Mouse (Mus musculus): ENCODE results near the gene Coch. TPM values are rescaled to one million over a fixed set of nuclear protein-coding genes. Genes with fewer than 3 reads are reported as not detected.
"Not testable (repeated sequence)": the region's sequence is repeated elsewhere in the genome, so short reads cannot be mapped to it uniquely, and the experiment has no call there.

Gene Coch
- 3.1 TPM in 1 of 2 replicates, not detected in the other for polyA plus RNA-seq (2012; ENCODE audit: insufficient read depth, low replicate concordance)

DNA sequence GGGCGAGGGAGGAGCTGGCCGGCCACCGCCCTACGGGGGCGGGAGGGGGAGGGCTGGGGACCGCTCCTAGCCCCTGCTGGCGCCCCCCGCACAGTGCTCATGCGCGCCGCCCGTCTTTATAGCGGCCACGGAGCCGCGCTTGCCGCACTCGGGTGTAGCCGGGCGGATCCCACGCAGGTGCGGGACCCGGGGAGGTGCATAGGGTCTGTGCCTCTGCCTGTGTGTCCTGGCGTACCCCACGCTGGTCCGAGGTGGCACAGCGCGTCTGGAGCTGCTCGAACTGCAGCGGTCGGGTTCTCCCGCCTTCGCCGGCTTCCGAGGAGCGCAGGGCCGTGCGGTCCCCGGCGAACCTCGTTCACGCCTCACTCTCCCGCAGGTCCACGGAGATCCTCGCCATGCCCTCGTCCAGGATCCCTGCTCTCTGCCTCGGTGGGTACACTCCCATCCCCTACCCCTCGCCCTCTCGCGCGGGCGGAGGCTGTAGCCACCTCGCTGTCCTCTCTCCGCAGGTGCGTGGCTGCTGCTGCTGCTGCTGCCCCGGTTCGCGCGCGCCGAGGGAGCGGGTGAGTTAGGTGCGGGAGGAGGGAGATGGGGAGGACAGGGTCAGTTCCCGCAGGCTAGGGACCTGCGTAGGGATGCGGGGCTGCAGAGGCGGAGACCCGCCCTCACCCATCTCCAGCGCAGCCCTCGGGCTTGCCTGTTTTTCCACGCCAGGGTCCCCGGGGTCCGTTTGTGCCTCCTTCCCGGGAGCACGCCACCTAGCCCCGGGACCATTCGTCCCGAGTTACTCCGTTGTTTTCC, at the start of gene Coch:
Coch (plus strand) TSS at position 113 of the 801 bp plus-strand sequence.
- no peaks in the 10 kb centered on the region for H3K36me3 ChIP-seq (replicated peaks; ENCODE audit: low read length)
- peaks cover 22% of the 10 kb centered on the region for H3K4me1 ChIP-seq
- H3K9me3 ChIP-seq: peaks cover 4% of the 10 kb centered on the region; the same call in 1 of the 2 replicates
- peaks cover 70% of the 10 kb centered on the region for H3K27me3 ChIP-seq (replicated peaks)
- peak within 1 kb of the TSS; percentile 94 for H3K4me3 ChIP-seq (replicated peaks)
- TF ChIP-seq GATA1 (IDR thresholded peaks at IDR 0.05; ENCODE audit: borderline replicate concordance, low read length): no peak
- TF ChIP-seq FLI1 (IDR thresholded peaks at IDR 0.05; ENCODE audit: low read length): no peak

DNA sequence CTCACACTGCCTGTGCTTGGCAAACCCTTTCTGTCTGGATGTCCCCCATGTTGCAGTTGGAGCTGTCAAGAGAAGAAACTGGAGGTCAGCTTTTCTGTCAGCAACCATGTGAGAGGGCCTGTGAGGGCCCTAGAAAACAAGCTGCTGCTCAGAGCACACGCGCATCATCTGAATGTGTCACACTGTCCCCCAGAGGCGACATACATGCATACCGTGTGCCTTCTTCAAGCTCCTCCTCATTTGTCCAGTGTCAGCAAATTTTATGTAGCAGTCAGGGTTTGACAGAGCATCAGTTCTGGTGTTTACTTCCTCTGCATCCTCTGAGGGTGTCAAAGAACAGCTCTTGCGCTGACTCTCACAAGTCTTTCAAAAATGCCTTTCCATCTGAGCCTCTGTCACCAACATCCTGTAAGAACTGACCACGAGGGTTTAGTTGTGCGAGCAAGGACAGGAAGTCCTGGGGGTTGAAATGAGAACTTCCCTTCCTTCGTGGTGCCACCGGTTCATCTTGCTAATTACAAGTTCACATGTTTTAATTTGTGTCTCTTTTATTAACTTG, 49.7 kb upstream of the Coch start:
- H3K36me3 ChIP-seq (replicated peaks; ENCODE audit: low read length): no peaks in the 10 kb centered on the region
- peaks cover 14% of the 10 kb centered on the region for H3K9me3 ChIP-seq
- H3K4me1 ChIP-seq: peaks cover 6% of the 10 kb centered on the region
- no peaks in the 10 kb centered on the region for H3K27me3 ChIP-seq (replicated peaks)
- TF ChIP-seq GATA1 (IDR thresholded peaks at IDR 0.05; ENCODE audit: borderline replicate concordance, low read length) (no peak), FLI1 (IDR thresholded peaks at IDR 0.05; ENCODE audit: low read length) (no peak)
- peak overlapping the region; percentile 23 for H3K4me3 ChIP-seq (replicated peaks)

DNA sequence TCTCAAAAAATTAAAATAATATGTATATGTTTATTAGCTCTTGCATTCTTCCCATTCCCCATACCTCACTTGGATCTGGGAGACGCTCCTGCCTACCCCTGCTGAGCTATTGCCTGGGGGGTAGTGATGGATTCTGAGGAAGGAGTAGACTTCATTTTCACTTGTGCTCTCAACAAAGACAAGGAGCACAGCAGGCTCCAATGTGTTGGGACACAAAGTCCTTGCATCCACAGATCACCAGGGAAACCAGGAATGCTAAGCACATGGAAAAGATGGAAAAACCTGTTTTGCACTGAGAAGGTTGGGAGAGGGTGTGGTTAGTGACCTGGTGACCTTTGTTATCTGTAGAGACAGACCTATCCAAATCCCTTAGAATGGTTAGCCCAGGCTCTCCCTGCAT, 38.1 kb upstream of the Coch start:
- Histone ChIP-seq H3K4me3 (replicated peaks) (no peak overlapping the region), H3K4me1 (no peaks in the 10 kb centered on the region), H3K27me3 (replicated peaks) (no peaks in the 10 kb centered on the region), H3K36me3 (replicated peaks; ENCODE audit: low read length) (no peaks in the 10 kb centered on the region), H3K9me3 (peaks cover 22% of the 10 kb centered on the region)
- TF ChIP-seq FLI1 (IDR thresholded peaks at IDR 0.05; ENCODE audit: low read length) (no peak), GATA1 (IDR thresholded peaks at IDR 0.05; ENCODE audit: borderline replicate concordance, low read length) (no peak)

DNA sequence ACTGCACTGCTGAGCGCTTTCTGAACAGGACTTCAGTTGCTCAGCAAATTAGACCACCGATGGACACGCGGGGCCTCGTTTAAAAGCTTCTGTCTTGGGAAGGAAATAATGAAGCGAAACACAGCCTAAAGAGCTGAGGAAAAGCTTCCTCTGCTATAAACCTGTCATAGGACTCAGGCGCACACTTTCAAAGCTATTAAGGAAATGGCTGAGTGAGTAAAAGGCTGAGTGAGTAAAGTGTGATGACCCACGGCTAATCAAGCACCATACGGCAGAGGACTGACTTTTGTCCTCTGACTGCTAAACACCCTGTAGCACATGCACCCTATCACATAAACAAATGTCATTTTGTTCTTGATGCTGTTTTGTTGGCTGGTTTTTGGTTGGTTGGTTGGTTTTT, 31.7 kb upstream of the Coch start:
- Histone ChIP-seq H3K4me3 (replicated peaks) (no peak overlapping the region), H3K4me1 (no peaks in the 10 kb centered on the region), H3K9me3 (peaks cover 16% of the 10 kb centered on the region), H3K27me3 (replicated peaks) (peaks cover 1% of the 10 kb centered on the region), H3K36me3 (replicated peaks; ENCODE audit: low read length) (no peaks in the 10 kb centered on the region)
- TF ChIP-seq FLI1 (IDR thresholded peaks at IDR 0.05; ENCODE audit: low read length): no peak
- TF ChIP-seq GATA1 (IDR thresholded peaks at IDR 0.05; ENCODE audit: borderline replicate concordance, low read length): no peak

DNA sequence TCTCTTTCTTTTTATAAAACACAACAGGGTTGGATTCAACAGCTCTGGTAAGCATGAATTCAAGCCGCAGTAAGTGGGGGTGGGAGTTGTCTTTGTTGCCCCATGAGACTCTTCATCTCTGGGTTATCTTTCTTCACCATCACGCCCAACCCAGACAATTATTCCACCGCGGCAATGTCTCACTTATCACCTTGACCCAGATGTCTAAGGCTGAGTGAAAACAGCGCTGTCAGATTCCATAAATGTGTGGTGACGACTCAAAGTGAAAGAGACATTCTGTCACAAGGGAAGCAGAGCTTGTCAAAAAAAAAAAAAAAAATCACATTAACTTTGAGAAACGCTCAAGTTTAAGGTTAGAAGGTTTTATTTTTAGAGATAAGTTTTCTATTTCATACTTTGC, 25.9 kb upstream of the Coch start:
- Histone ChIP-seq H3K9me3 (peaks cover 25% of the 10 kb centered on the region), H3K4me3 (replicated peaks) (no peak overlapping the region), H3K27me3 (replicated peaks) (peaks cover 1% of the 10 kb centered on the region), H3K36me3 (replicated peaks; ENCODE audit: low read length) (no peaks in the 10 kb centered on the region), H3K4me1 (no peaks in the 10 kb centered on the region)
- no peak for TF ChIP-seq GATA1 (IDR thresholded peaks at IDR 0.05; ENCODE audit: borderline replicate concordance, low read length)
- TF ChIP-seq FLI1 (IDR thresholded peaks at IDR 0.05; ENCODE audit: low read length): no peak

DNA sequence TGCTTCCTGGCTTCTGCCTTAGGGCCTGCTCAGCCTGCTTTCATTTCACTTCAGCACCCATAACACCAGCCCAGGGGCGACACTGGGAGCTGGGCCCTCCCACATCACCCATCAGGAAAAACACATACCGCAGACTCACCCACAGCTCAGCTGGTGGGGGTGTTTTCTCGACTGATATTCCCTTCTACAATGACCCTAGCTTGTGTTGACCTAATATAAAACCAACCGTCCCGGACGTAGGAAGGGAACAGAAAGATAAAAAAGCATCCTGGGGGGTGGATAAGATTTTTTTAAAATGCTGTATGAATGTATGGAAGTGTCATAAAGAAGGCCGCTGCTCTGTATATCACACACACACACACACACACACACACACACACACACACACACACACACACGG, 23.7 kb upstream of the Coch start:
- no peaks in the 10 kb centered on the region for H3K4me1 ChIP-seq
- H3K4me3 ChIP-seq (replicated peaks): no peak overlapping the region

DNA sequence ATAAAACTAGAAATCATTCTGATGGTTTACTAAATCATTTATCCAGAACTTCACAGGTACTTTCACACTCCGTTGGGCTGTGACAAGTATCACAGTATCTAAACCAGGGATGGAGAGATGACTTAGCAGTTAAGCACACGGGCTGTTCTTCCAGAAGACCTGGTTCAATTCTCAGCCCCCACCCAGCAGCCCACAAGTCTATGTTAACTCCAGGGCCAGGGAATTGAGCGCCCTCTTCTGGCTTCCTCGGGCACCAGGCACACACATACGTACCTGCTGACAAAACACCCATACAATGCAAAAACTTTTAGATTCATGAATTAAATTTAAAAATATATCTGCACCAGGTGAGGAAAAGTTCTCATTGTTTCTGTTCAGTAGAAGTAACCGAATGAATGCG, 23.2 kb upstream of the Coch start:
- TF ChIP-seq GATA1 (IDR thresholded peaks at IDR 0.05; ENCODE audit: borderline replicate concordance, low read length) (no peak), FLI1 (IDR thresholded peaks at IDR 0.05; ENCODE audit: low read length) (no peak)
- Histone ChIP-seq H3K4me3 (replicated peaks) (no peak overlapping the region), H3K4me1 (no peaks in the 10 kb centered on the region), H3K27me3 (replicated peaks) (no peaks in the 10 kb centered on the region), H3K9me3 (peaks cover 25% of the 10 kb centered on the region), H3K36me3 (replicated peaks; ENCODE audit: low read length) (no peaks in the 10 kb centered on the region)

More for the DNA sequence above, 23.7 kb upstream of the Coch start:
- peaks cover 25% of the 10 kb centered on the region for H3K9me3 ChIP-seq
- no peaks in the 10 kb centered on the region for H3K27me3 ChIP-seq (replicated peaks)
- TF ChIP-seq GATA1 (IDR thresholded peaks at IDR 0.05; ENCODE audit: borderline replicate concordance, low read length): no peak
- no peak for TF ChIP-seq FLI1 (IDR thresholded peaks at IDR 0.05; ENCODE audit: low read length)
- H3K36me3 ChIP-seq (replicated peaks; ENCODE audit: low read length): no peaks in the 10 kb centered on the region

DNA sequence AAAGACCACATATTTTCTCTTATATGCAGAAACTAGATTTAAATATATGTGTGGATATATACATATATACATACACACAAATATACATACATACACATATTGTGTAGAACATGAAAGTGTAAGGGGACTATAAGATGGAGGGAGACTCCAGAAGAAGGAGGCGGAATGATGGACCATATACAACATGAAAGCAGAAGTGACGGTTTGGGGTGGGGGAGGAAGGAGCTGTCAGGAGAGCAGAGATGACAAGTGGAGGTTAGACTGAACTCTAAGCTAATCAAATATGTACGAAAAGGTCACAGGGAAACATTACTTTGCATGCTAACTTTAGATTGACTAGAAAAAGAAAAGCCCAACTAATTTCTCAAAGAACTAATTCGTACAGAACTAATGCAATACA, 20.5 kb upstream of the Coch start:
- peaks cover 17% of the 10 kb centered on the region for H3K9me3 ChIP-seq
- no peaks in the 10 kb centered on the region for H3K27me3 ChIP-seq (replicated peaks)
- H3K4me1 ChIP-seq: no peaks in the 10 kb centered on the region
- H3K36me3 ChIP-seq (replicated peaks; ENCODE audit: low read length): no peaks in the 10 kb centered on the region
- TF ChIP-seq GATA1 (IDR thresholded peaks at IDR 0.05; ENCODE audit: borderline replicate concordance, low read length): no peak
- TF ChIP-seq FLI1 (IDR thresholded peaks at IDR 0.05; ENCODE audit: low read length): no peak
- H3K4me3 ChIP-seq (replicated peaks): no peak overlapping the region

DNA sequence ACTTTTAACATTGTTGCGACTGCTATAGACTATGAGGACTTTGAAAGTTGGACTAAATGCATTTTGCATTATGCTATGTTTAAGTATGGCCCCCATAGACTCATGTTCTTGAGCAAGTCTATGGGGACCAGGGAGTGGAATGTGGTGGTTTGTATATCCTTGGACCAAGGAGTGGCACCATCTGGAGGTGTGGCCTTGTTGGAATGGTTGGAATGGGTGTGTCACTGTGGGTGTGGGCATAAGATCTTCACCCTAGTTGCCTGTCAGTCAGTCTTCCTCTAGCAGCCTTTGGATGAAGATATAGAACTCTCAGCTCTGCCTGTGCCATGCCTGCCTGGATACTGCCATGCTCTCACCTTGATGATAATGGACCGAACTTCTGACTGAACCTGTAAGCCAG, 15.3 kb upstream of the Coch start:
- H3K36me3 ChIP-seq (replicated peaks; ENCODE audit: low read length); H3K27me3 ChIP-seq (replicated peaks): not testable (repeated sequence)

DNA sequence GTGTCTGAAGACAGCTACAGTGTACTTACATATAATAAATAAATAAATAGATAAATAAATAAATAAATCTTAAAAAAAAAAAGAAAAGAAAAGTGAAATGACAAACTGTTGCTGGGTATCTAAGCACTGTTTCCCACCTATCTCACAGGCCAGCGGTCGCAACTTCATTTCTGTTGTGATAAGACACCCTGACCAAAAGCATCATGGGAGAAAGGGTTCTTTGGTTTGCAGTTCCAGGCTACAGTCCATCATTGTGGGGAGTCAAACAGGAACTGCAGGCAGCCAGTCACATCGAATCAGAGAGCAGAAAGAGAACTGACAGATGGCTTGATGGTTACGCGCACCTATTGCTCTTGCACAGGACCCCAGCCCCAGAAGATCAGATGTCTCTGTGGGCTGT, 3.9 kb upstream of the Coch start:
- H3K27me3 ChIP-seq (replicated peaks): peaks cover 38% of the 10 kb centered on the region

More for the DNA sequence above, 15.3 kb upstream of the Coch start:
- H3K4me3 ChIP-seq (replicated peaks); H3K4me1 ChIP-seq: not testable (repeated sequence)
- peaks cover 22% of the 10 kb centered on the region for H3K9me3 ChIP-seq

More for the DNA sequence above, 3.9 kb upstream of the Coch start:
- Histone ChIP-seq H3K9me3 (peaks cover 12% of the 10 kb centered on the region), H3K36me3 (replicated peaks; ENCODE audit: low read length) (no peaks in the 10 kb centered on the region), H3K4me3 (replicated peaks) (no peak overlapping the region), H3K4me1 (peaks cover 21% of the 10 kb centered on the region)
- TF ChIP-seq FLI1 (IDR thresholded peaks at IDR 0.05; ENCODE audit: low read length): no peak
- TF ChIP-seq GATA1 (IDR thresholded peaks at IDR 0.05; ENCODE audit: borderline replicate concordance, low read length): no peak
